Mouse (Mus musculus) forebrain, embryonic 15.5 days (tissue): ENCODE data around the gene Tgfbr3l. TPM values are rescaled to one million over a fixed set of nuclear protein-coding genes. Genes with fewer than 3 reads are reported as not detected.
A peak's percentile ranks its signal among the peaks of the same experiment; 100 is the strongest.

ENCODE experiments used
- ATAC-seq: fragments of 200-750 bp; cut with Nextera tagmentation; replicated peaks from 2 replicates; pipeline ENCODE4 v1.8.0; 2017; ENCODE audit warnings: mild to moderate bottlenecking, moderate TSS enrichment, moderate library complexity
- H3K27ac ChIP-seq: fragments of 300-500 bp; sonication (generic); replicated peaks from 2 replicates; pipeline ENCODE4 v1.5.1; 2015; ENCODE audit warnings: mild to moderate bottlenecking, inconsistent platforms
- H3K27me3 ChIP-seq: fragments of 300-500 bp; sonication (generic); 2 replicates; pipeline ENCODE4 v1.6.1; 2015; ENCODE audit warnings: inconsistent platforms
- H3K36me3 ChIP-seq: fragments of 300-500 bp; sonication (generic); 2 replicates; pipeline ENCODE4 v1.6.1; 2015; ENCODE audit warnings: mild to moderate bottlenecking, inconsistent platforms
- H3K4me1 ChIP-seq: fragments of 300-500 bp; sonication (generic); 2 replicates; pipeline ENCODE4 v1.6.1; 2015; ENCODE audit warnings: inconsistent platforms
- H3K4me2 ChIP-seq: fragments of 300-500 bp; sonication (generic); replicated peaks from 2 replicates; pipeline ENCODE4 v1.6.1; 2015; ENCODE audit warnings: mild to moderate bottlenecking, inconsistent platforms
- H3K4me3 ChIP-seq: fragments of 300-500 bp; sonication (generic); 2 replicates; pipeline ENCODE4 v1.5.1; 2015; ENCODE audit warnings: mild to moderate bottlenecking, inconsistent platforms
- H3K9ac ChIP-seq: fragments of 300-500 bp; sonication (generic); replicated peaks from 2 replicates; pipeline ENCODE4 v1.6.1; 2015; ENCODE audit warnings: mild to moderate bottlenecking, inconsistent platforms
- H3K9me3 ChIP-seq: fragments of 300-500 bp; sonication (generic); 2 replicates; pipeline ENCODE4 v1.6.1; 2016; ENCODE audit warnings: inconsistent platforms
- WGBS: fragments of 180-500 bp; shearing (Covaris S2); methylation state at CpG from one replicate; pipeline ENCODE4 v1.1.7; 2015; ENCODE audit warnings: mixed read lengths; 5-methylcytosine and 5-hydroxymethylcytosine counted together
- polyA plus RNA-seq: library from polyadenylated mRNA; unstranded; fragments of >200 nt; fragmentation: Nextera tagmentation; extraction: Ambion mirVana; gene quantifications from 2 replicates; pipeline ENCODE4 v1.2.1, GENCODE M21; 2015

The Tgfbr3l gene
- polyA plus RNA-seq, 1 experiment from 2014 or later = 3.4 TPM

DNA sequence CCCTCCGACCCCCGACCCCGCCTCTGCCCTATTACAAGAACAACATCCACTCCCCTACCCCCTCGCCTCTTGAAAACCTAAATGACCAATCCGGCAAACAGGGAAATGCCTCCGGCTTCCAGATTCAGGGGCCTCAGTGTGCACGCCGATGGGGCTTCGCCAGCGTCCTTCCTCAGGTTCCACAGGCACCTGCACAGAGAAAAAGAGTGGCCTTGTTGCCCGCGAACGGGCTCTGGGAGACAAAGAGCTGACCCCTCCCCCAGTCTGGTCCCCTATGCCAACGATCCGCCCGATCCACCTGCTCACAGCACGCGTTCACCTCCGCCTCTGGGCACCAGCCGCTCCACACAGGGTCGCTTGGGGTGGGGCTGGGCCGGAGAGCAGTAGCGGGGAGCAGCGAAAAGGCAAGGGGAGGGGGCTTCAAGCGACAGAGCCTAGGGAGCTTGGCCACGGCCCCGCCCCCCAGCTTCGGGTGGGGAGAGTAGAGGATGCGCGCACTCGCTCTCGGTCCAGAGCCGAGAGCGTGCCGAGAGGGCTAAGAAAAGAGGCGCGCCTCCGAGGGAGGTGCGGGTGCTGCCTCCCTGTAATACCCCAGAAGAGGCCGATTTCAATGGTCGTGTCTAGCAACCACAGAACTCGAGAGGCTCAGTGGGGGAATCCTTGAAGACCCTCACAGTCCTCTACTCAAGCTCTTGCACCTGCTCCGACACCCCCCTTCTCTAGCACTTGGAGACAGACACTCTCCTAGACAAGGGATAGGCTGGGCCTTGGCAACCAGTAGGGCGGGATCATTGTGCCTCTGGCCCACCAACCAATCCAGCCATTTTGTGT is 31.0 kb upstream of the Tgfbr3l start, which contains the start of gene Prr36:
Gene Prr36 (minus strand): TSS at position 669 of the 831 bp plus-strand sequence.
- Histone ChIP-seq H3K4me1 (peaks cover 41% of the 10 kb centered on the region), H3K27me3 (no peaks in the 10 kb centered on the region), H3K27ac (peak within 1 kb of the TSS; percentile 96), H3K4me3 (peak within 1 kb of the TSS; percentile 78), H3K36me3 (no peaks in the 10 kb centered on the region), H3K9ac (peak within 1 kb of the TSS; percentile 97), H3K9me3 (no peaks in the 10 kb centered on the region), H3K4me2 (peak within 1 kb of the TSS; percentile 98)
- ATAC-seq = peak; percentile 91
- under 1% methylated on average over 44 of the region's 44 CpGs for WGBS

DNA sequence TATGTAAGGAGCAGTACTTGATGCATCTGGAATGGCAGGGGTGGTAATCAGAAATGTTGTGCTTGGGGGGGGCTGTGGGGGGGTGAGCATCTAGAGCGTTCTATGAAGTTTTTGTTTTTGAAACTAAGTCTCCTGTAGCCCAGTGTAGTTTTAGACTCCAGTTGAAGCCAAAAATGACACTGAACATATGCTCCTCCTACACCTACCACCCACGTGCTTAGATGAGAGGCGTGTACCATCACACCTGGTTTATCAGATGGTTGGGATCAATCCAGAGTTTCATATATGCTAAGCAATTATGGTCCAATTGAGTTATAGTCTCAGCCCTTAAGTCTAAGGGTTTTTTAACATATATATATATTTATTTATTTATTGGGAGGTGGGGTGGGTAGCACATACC is 28.4 kb upstream of the Tgfbr3l start:
- H3K9me3 ChIP-seq = no peaks in the 10 kb centered on the region
- ATAC-seq = no peak
- WGBS = 90% methylated on average over 3 of the region's 3 CpGs
- peaks cover 21% of the 10 kb centered on the region for H3K4me1 ChIP-seq
- H3K9ac ChIP-seq = no peak overlapping the region
- H3K4me3 ChIP-seq = no peak overlapping the region
- H3K4me2 ChIP-seq = no peak overlapping the region
- H3K36me3 ChIP-seq = no peaks in the 10 kb centered on the region
- no peak overlapping the region for H3K27ac ChIP-seq
- no peaks in the 10 kb centered on the region for H3K27me3 ChIP-seq

DNA sequence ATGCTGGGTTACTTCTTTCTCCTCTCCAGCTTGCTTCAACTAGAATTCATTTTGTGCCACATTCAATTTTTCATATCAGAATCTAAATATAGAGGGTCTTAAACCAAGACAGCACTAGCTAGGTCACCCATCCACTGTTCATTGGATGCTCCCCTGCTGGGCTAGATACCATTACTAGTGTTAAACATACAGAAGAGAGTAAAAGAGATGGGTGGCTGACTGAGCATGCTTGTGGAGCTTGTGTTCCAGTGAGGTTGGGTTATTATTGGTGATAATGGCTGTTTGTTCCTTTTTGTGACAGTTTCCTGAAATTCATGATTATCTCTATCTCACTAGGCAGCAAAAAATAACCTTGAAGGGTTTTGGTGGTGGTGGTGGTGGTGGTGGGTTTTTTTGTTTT is 26.0 kb upstream of the Tgfbr3l start:
- Histone ChIP-seq H3K9ac (no peak overlapping the region), H3K4me1 (peaks cover 12% of the 10 kb centered on the region), H3K36me3 (no peaks in the 10 kb centered on the region), H3K4me3 (no peak overlapping the region), H3K4me2 (no peak overlapping the region), H3K27me3 (0 out of 2 replicates have a peak, but pooled peaks cover 6% of the 10 kb centered on the region), H3K27ac (no peak overlapping the region), H3K9me3 (no peaks in the 10 kb centered on the region)
- no peak for ATAC-seq

DNA sequence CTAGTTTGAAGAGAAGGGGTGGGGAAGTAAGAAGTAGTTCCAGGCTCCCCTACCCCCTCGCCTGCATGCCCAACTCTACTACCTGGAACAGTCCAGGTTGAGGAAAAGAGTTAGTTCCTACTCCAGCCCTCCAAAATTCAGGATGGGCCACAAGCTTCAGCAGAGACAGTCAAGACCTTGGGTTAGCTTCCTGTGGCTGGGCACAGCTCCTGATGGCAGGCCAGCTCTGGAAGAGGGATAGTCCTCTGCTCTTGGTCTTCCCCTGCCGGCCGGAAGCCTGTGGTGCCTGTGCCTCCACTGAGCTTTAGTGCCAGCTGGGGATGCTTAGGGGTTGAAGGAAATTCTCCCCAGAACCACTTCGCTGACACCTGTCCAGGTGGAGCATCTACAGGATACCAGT is 21.7 kb upstream of the Tgfbr3l start:
- WGBS = 29% methylated on average over 4 of the region's 4 CpGs
- ATAC-seq = peak; percentile 13; the same call in 1 of the 2 replicates
- no peak overlapping the region for H3K27ac ChIP-seq
- H3K4me2 ChIP-seq = peak overlapping the region; percentile 24
- 0 out of 2 replicates have a peak, but pooled peaks cover 7% of the 10 kb centered on the region for H3K27me3 ChIP-seq
- H3K36me3 ChIP-seq = no peaks in the 10 kb centered on the region
- no peak overlapping the region for H3K4me3 ChIP-seq
- H3K9ac ChIP-seq = no peak overlapping the region
- no peaks in the 10 kb centered on the region for H3K9me3 ChIP-seq
- peaks cover 7% of the 10 kb centered on the region; the same call in 1 of the 2 replicates for H3K4me1 ChIP-seq

DNA sequence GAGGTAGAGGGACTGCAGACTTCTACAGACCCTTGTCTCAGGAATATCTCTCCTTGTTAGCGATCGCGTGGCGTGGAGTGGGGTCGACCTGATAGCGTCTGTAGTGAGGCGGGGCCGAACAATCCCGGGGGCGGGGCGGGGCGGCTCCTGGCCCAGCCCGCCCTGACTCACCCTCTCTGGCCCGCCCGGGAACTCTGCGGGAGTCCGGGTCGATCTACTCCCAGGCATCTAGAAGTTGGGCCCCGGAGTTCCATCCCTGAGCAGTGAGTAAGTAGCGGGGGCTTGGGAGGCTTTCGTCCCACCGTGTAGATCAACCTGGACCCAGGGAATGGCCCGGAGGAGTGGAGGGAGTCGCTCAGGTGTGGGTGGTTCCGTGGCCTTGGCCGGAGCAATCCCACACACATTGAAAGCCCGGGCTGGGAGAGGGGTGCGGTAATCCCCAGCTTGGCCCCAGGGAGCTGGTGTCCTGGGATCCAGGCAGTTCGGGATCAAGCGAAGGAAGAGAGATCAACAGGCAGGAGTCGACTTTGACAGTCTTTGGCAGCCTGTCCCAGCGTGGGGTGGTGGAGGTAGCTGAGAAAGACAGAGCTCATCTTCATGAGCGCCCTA is 21.2 kb upstream of the Tgfbr3l start, which contains the start of gene Lrrc8e:
Gene Lrrc8e (plus strand): TSS at position 89 of the 609 bp plus-strand sequence.
- Histone ChIP-seq H3K4me1 (peaks cover 7% of the 10 kb centered on the region; the same call in 1 of the 2 replicates), H3K4me2 (peak within 1 kb of the TSS; percentile 24), H3K36me3 (no peaks in the 10 kb centered on the region), H3K9me3 (no peaks in the 10 kb centered on the region), H3K4me3 (no peak within 1 kb of the TSS), H3K27ac (no peak within 1 kb of the TSS), H3K9ac (no peak within 1 kb of the TSS), H3K27me3 (0 out of 2 replicates have a peak, but pooled peaks cover 7% of the 10 kb centered on the region)
- peak; percentile 41 for ATAC-seq
- 5% methylated on average over 33 of the region's 33 CpGs for WGBS

DNA sequence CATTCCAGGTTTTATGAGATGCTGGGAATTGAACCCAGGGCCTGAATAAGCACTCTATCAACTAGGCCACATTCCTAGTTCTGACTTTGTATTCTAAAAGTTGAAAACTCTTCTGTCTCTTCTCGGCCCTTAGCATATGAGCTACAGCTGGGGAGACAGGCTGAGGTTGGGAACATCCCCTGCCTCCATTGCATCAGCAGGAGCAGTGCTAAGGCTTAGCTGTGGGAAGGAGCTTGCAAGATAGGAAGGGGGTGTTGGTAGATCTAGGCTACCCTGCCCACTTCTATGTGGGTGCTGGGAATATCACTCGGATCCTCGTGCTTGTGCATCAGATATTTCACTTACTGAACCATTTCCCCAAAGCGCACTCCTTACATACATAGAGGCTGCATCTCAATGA is 20.1 kb upstream of the Tgfbr3l start:
- H3K36me3 ChIP-seq = no peaks in the 10 kb centered on the region
- H3K4me3 ChIP-seq = no peak overlapping the region
- H3K27me3 ChIP-seq = 0 out of 2 replicates have a peak, but pooled peaks cover 7% of the 10 kb centered on the region
- H3K9ac ChIP-seq = no peak overlapping the region
- no peaks in the 10 kb centered on the region for H3K9me3 ChIP-seq
- H3K4me2 ChIP-seq = no peak overlapping the region
- H3K27ac ChIP-seq = no peak overlapping the region
- WGBS = 90% methylated on average over 4 of the region's 4 CpGs
- no peak for ATAC-seq
- peaks cover 7% of the 10 kb centered on the region; the same call in 1 of the 2 replicates for H3K4me1 ChIP-seq

DNA sequence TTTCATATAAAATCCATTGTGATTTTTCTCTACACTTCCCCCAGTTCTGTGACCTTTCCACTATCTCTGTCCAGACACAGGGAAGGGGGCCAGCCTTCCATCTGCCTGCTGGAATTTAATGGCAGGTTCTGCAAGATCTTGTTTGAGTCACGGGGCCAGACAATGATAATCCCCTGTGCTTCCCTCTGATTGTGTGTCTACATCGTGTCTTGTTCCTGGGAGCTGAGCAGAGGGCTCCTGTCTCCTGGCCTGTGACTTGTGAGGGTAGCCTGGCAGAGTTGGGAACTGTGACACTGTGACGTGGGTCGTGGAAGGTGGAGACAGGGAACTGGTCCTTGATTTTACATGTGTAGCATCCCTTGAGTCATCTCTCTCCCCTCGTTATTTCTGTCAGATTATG is 18.2 kb upstream of the Tgfbr3l start:
- Histone ChIP-seq H3K9me3 (no peaks in the 10 kb centered on the region), H3K27ac (no peak overlapping the region), H3K4me3 (no peak overlapping the region), H3K4me2 (no peak overlapping the region), H3K27me3 (0 out of 2 replicates have a peak, but pooled peaks cover 7% of the 10 kb centered on the region), H3K4me1 (peaks cover 7% of the 10 kb centered on the region; the same call in 1 of the 2 replicates), H3K9ac (no peak overlapping the region), H3K36me3 (no peaks in the 10 kb centered on the region)
- ATAC-seq = no peak
- 64% methylated on average over 5 of the region's 5 CpGs for WGBS

DNA sequence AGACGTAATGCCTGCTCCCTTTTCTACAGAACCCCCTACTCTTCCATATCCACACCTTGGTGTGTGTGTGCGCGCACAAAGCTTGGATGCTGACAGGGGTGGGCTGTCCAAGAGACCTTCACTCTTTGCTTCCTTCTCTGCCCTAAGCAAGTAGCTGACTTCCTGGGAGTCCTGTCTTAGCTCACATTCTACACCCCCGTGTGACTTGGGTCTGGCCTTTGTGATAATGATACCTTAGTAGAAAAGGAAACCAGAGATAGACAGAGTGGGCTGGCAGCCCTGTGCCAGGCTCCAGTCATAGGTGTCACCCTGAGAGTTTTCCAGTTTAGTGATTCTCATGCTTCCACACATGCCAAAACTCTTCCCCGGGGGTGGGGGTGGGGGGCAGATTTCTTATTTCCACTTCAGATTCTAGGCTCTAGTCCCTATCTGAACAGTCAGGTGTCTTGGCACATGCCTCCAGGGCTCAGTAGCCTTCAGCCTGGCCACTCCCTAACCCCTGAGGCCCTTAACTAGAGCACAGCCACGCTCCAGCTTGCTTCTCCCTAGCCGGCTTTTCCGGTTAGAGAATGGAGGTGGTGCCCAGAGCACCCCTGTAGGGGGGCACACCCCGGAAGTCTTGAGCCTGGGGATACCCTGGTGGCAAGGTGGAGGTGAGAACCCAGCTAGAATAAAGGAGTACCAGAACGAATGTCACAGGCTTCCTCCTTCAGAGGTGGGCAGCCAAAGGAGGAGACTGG is 17.2 kb upstream of the Tgfbr3l start:
- H3K27ac ChIP-seq = no peak overlapping the region
- no peak for ATAC-seq
- H3K27me3 ChIP-seq = 0 out of 2 replicates have a peak, but pooled peaks cover 6% of the 10 kb centered on the region
- H3K36me3 ChIP-seq = no peaks in the 10 kb centered on the region
- H3K9ac ChIP-seq = no peak overlapping the region
- 65% methylated on average over 10 of the region's 10 CpGs for WGBS
- no peaks in the 10 kb centered on the region for H3K9me3 ChIP-seq
- H3K4me3 ChIP-seq = no peak overlapping the region
- no peak overlapping the region for H3K4me2 ChIP-seq
- H3K4me1 ChIP-seq = peaks cover 7% of the 10 kb centered on the region; the same call in 1 of the 2 replicates

DNA sequence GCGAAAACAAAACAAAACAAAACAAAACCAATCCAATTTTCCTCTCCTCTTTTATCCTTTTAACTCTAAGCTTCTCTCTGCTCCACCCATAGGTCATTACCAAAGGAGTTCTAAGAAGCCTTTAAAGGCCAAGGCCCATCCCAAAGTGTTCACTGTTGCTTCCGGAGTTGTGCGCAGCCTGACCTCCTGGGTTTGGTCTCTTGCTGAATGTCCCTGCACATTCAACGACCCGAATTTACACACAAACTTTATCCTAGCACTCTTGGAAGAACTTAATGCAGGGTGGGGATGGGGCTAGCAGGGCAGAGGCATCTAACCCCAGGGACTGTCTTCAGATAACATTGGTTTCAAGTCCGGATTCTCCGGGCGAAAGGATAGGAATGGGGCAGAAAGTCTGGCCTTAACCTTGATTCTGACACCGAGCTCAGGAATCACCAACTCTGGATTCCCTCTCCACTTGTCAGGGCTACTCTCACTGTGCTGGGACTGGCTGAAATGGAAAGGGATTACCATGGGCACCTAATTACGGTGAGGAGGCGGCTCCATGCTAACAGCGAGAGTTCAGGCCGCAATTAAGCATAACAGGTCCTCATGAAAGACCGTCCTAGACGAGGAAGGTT is 10.1 kb upstream of the Tgfbr3l start:
- Histone ChIP-seq H3K9me3 (no peaks in the 10 kb centered on the region), H3K4me3 (peak overlapping the region; percentile 63), H3K4me2 (peak overlapping the region; percentile 52), H3K4me1 (peaks cover 29% of the 10 kb centered on the region), H3K27me3 (no peaks in the 10 kb centered on the region), H3K36me3 (peaks cover 3% of the 10 kb centered on the region; the same call in 1 of the 2 replicates), H3K9ac (peak overlapping the region; percentile 57), H3K27ac (peak overlapping the region; percentile 91)
- 18% methylated on average over 15 of the region's 15 CpGs for WGBS
- no peak; the same call in 1 of the 2 replicates for ATAC-seq

DNA sequence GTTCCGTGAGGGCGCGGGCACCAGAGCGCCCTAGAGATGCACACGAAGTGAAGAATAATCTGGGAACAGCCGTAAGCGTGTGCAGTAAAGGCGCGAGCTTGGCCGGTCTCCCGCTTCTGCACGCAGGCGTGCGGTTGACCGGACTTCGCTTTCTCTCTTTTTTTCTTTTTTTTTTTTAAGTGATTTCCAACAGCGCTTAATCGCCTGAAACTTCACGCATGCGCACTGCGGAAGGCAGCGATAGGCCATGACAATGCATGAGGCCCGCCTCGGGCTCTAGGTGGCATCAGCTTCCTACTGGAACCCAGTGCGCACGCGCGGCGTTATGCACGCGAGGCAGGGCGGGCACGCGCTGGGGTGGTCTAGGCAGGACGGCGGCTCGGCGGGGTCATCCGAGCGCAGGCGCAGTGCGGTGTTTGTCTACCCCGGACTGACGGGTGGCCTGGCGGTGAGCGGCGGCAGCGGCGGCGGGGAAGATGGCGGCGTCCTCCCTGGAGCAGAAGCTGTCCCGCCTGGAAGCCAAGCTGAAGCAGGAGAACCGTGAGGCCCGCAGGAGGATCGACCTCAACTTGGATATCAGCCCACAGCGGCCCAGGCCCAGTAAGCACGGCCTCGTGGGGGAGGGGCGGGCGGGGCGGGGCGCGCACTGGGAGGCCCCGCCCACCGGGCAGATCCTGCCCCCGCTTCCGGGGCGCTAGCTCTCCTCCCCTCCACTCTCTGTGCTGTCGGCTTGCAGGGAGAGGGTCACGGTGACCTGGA is 9.4 kb upstream of the Tgfbr3l start, which contains the start of the genes Map2k7 and Gm49320:
Gene Map2k7 (plus strand): TSS at position 307 of the 759 bp plus-strand sequence.
Gene Gm49320 (plus strand): TSS at position 432 of the 759 bp plus-strand sequence.
- no peaks in the 10 kb centered on the region for H3K27me3 ChIP-seq
- H3K4me1 ChIP-seq = peaks cover 29% of the 10 kb centered on the region
- H3K36me3 ChIP-seq = peaks cover 9% of the 10 kb centered on the region
- H3K4me3 ChIP-seq = peak within 1 kb of the TSS; percentile 63
- H3K27ac ChIP-seq = peak within 1 kb of the TSS; percentile 91
- WGBS = under 1% methylated on average over 71 of the region's 71 CpGs
- peak within 1 kb of the TSS; percentile 80 for H3K4me2 ChIP-seq
- peak within 1 kb of the TSS; percentile 63 for H3K9ac ChIP-seq
- H3K9me3 ChIP-seq = no peaks in the 10 kb centered on the region
- ATAC-seq = peak; percentile 93
